Comparison of ENCODE assay signal across 14 mouse cellular contexts in genomic region chr17:49936214-49936613, GRCm38 (mm10).
DNase-seq lines count a peak whose midpoint lies in the region; ATAC-seq lines count a peak whose summit lies in the region.
"Had no signal": no experiment of that assay in that cellular context is flagged by ENCODE, and none has a peak within 500 bp of the region (broad histone marks: within the 10 kb centered on the region; RNA-seq: fewer than 3 reads in every experiment).

No protein-coding gene starts in this region.

- no peak overlapping the region for H3K4me3 ChIP-seq in embryonic facial prominence, embryonic 15.5 days (replicated peaks)
- H3K4me3 ChIP-seq in forebrain, embryonic 13.5 days, result no peak overlapping the region
- H3K4me3 ChIP-seq in hindbrain, embryonic 13.5 days, result no peak overlapping the region
- no peak overlapping the region for H3K4me3 ChIP-seq in midbrain, embryonic 15.5 days
- H3K4me3 ChIP-seq: layer of hippocampus, adult 2 months; left cerebral cortex, adult 2 months; limb, embryonic 15.5 days had no signal

- no peaks in the 10 kb centered on the region for H3K27me3 ChIP-seq in embryonic facial prominence, embryonic 15.5 days
- H3K27me3 ChIP-seq in forebrain, embryonic 13.5 days, result no peaks in the 10 kb centered on the region
- no peaks in the 10 kb centered on the region for H3K27me3 ChIP-seq in hindbrain, embryonic 13.5 days
- H3K27me3 ChIP-seq in midbrain, embryonic 15.5 days (replicated peaks), result 0 out of 2 replicates have a peak, but pooled peaks cover 3% of the 10 kb centered on the region

- no peaks in the 10 kb centered on the region for H3K36me3 ChIP-seq in embryonic facial prominence, embryonic 15.5 days
- no peaks in the 10 kb centered on the region for H3K36me3 ChIP-seq in forebrain, embryonic 13.5 days (ENCODE audit: poor library complexity, severe bottlenecking)
- no peaks in the 10 kb centered on the region for H3K36me3 ChIP-seq in hindbrain, embryonic 13.5 days
- H3K36me3 ChIP-seq in midbrain, embryonic 15.5 days (replicated peaks), result no peaks in the 10 kb centered on the region
- H3K36me3 ChIP-seq: limb, embryonic 15.5 days had no signal

- no peaks in the 10 kb centered on the region for H3K4me1 ChIP-seq in embryonic facial prominence, embryonic 15.5 days
- peaks cover 8% of the 10 kb centered on the region; the same call in 1 of the 2 replicates for H3K4me1 ChIP-seq in forebrain, embryonic 13.5 days
- peaks cover 10% of the 10 kb centered on the region; the same call in 1 of the 2 replicates for H3K4me1 ChIP-seq in hindbrain, embryonic 13.5 days (replicated peaks)
- H3K4me1 ChIP-seq in midbrain, embryonic 15.5 days, result no peaks in the 10 kb centered on the region
- H3K4me1 ChIP-seq: limb, embryonic 15.5 days had no signal

- H3K9me3 ChIP-seq in embryonic facial prominence, embryonic 15.5 days (replicated peaks), result no peaks in the 10 kb centered on the region
- H3K9me3 ChIP-seq in forebrain, embryonic 13.5 days (replicated peaks), result no peaks in the 10 kb centered on the region
- no peaks in the 10 kb centered on the region for H3K9me3 ChIP-seq in hindbrain, embryonic 13.5 days
- H3K9me3 ChIP-seq in midbrain, embryonic 15.5 days, result no peaks in the 10 kb centered on the region
- H3K9me3 ChIP-seq: limb, embryonic 15.5 days had no signal

- 0 out of 2 replicates have a peak, but pooled peaks have one; percentile 14 for ATAC-seq in embryonic facial prominence, embryonic 15.5 days (ENCODE audit: insufficient number of reproducible peaks, low FRiP score, low TSS enrichment, low read depth)
- peak; percentile 52 for ATAC-seq in forebrain, embryonic 13.5 days
- ATAC-seq in hindbrain, embryonic 13.5 days (ENCODE audit: low FRiP score), result peak; percentile 63; the same call in 1 of the 2 replicates
- peak; percentile 52 for ATAC-seq in midbrain, embryonic 15.5 days (replicated peaks)
- ATAC-seq: liver, postnatal 0 days had no signal

- 29% methylated on average over 2 of the region's 2 CpGs for WGBS in embryonic facial prominence, embryonic 15.5 days
- 4% methylated on average over 2 of the region's 2 CpGs for WGBS in forebrain, embryonic 13.5 days
- WGBS in hindbrain, embryonic 13.5 days, result 2% methylated on average over 2 of the region's 2 CpGs
- 9% methylated on average over 2 of the region's 2 CpGs for WGBS in midbrain, embryonic 15.5 days

- no peak for DNase-seq in urinary bladder, postnatal 25 days (ENCODE audit: low spot score)
- no peak for DNase-seq in lung, postnatal 4 days
- no peak for DNase-seq in left cerebral cortex, adult 11 months (ENCODE audit: low spot score)
- no peak for DNase-seq in cerebellum, adult 18-20 months

- no peak overlapping the region for H3K9ac ChIP-seq in embryonic facial prominence, embryonic 15.5 days
- no peak overlapping the region for H3K9ac ChIP-seq in forebrain, embryonic 13.5 days
- H3K9ac ChIP-seq in hindbrain, embryonic 13.5 days, result no peak overlapping the region
- H3K9ac ChIP-seq in midbrain, embryonic 15.5 days, result no peak overlapping the region
- H3K9ac ChIP-seq: limb, embryonic 15.5 days; liver, postnatal 0 days had no signal

- no peak overlapping the region for H3K27ac ChIP-seq in embryonic facial prominence, embryonic 15.5 days (replicated peaks)
- H3K27ac ChIP-seq in forebrain, embryonic 13.5 days, result no peak overlapping the region
- H3K27ac ChIP-seq in hindbrain, embryonic 13.5 days, result no peak overlapping the region
- H3K27ac ChIP-seq in midbrain, embryonic 15.5 days, result no peak overlapping the region
- H3K27ac ChIP-seq: kidney, postnatal 0 days; layer of hippocampus, adult 2 months; left cerebral cortex, adult 2 months; limb, embryonic 15.5 days had no signal

- H3K4me2 ChIP-seq in embryonic facial prominence, embryonic 15.5 days (replicated peaks), result no peak overlapping the region
- H3K4me2 ChIP-seq in forebrain, embryonic 13.5 days, result no peak overlapping the region
- H3K4me2 ChIP-seq in hindbrain, embryonic 13.5 days, result no peak overlapping the region
- no peak overlapping the region for H3K4me2 ChIP-seq in midbrain, embryonic 15.5 days
- H3K4me2 ChIP-seq: heart, embryonic 11.5 days; limb, embryonic 15.5 days had no signal
